Mouse (Mus musculus) gastrocnemius, adult 8-10 months (tissue): ENCODE results near the gene Ccdc88c. TPM values are rescaled to one million over a fixed set of nuclear protein-coding genes. Genes with fewer than 3 reads are reported as not detected.
A peak's percentile ranks its signal among the peaks of the same experiment; 100 is the strongest.

Experiments
- DNase-seq, 2 experiments: peaks; one replicate each; pipeline ENCODE4 v3.0.0; 2022; ENCODE audit warnings: low spot score in 2 of 2
- total RNA-seq, 4 experiments: library from RNA; stranded (reverse); gene quantifications; 2 replicates each; pipeline ENCODE4 v1.2.4; 2022

Ccdc88c gene
- total RNA-seq, 4 experiments from 2014 or later, result 32.5 to 47.7 (median 37.3) TPM

DNA sequence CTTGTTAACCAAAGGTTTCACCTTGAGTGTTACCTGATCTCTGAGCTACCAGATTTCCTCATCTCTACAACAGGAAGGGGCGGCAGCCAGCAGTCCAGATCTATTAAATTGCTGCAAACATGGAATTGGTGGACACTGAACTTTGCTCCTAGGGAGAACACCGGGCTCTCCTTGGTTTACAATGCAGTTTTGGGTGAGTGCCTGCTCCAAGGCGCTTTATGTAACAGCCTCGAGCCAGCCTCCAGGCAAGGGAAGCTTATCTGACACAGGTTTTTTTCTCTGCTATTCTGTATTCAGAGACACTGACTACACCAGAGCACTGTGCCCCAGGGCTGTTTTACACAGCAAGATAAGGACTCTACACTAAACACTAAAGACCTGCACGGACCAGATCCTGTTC is 94.1 kb downstream of the Ccdc88c start:
- DNase-seq, result no peak

- no peak for DNase-seq
Measured at GRCm38 (mm10) chr12:100931653-100932052, 97.2 kb downstream of the Ccdc88c start.

- DNase-seq, result no peak
Measured at GRCm38 (mm10) chr12:100928286-100928685, 100.6 kb downstream of the Ccdc88c start.

GRCm38 (mm10) chr12:100925644-100926619 is 102.9 kb downstream of the Ccdc88c start:
- no peak for DNase-seq

DNA sequence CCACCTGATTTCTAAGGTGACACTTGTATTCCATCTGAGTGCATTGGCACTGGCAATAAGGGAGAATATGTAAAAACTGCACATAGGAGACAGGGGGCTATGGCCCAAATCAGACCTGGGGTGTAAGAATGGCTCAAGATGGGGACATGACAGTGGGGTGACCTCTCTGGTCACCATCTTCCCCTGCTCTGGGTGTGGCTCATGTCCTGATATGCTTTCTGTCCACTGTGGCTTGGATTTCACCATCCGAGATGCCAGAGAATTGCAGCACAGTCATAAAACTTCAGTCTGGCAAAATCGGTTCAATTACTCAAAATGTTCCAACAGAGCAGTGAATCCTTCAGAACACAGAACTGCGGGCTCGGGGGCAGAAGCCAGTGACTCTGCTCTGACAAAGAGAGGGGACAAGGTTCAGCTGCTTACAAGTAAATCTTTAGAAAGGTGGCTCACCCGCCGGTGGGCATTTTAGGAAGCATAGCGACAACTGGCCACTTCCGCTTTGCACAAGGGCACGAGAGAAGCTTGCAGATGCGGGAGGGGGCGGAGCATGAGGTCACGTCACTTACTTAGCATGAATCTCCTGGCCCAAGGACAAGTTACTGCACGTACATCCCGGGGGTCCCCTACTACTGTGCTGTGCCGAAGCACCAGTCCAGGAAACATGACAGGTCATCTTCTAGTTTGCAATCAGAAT is 104.1 kb downstream of the Ccdc88c start:
- no peak for DNase-seq

GRCm38 (mm10) chr12:100910731-100911130 is 118.1 kb downstream of the Ccdc88c start:
- DNase-seq, result no peak

GRCm38 (mm10) chr12:100909765-100910164 is 119.1 kb downstream of the Ccdc88c start:
- DNase-seq, result no peak

- DNase-seq, result no peak
Measured at GRCm38 (mm10) chr12:100908298-100909034, 120.4 kb downstream of the Ccdc88c start.

DNA sequence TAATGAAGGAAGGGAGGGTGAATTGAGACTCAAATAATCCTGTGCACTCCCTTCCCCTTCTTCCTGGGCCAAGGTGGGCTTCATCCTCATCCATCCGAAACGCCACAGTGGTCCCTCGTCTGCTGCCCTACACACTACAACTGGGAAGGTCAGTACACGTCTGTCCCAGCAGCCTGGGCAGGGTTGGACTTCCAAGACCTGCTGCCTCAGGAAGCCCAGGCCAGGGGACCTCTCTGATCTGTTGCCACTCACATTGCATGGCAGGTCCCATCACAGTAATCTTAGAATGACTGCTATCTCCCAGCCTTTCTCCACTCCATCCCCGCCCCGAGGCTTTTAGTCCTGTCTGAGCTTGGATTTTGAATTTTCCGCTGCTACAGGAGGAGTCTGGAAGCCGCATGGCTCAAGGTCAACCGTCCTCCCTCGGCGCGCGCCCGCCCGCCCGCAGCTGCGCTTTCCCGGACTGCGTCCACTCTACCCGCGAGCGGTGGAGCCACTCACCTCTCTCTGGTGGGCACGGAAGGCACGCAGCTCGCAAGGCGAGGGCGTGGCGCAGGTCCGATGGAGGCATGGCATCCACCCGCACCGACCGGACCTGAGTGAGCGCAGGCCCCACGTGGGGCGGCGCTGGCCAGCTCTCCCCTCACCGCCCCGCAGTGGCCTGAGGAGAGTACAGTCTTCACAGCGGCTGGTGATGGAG is 121.1 kb downstream of the Ccdc88c start, which contains the start of gene Gpr68:
Gene Gpr68 (minus strand): TSS at position 601 of the 700 bp plus-strand sequence.
- no peak for DNase-seq

DNA sequence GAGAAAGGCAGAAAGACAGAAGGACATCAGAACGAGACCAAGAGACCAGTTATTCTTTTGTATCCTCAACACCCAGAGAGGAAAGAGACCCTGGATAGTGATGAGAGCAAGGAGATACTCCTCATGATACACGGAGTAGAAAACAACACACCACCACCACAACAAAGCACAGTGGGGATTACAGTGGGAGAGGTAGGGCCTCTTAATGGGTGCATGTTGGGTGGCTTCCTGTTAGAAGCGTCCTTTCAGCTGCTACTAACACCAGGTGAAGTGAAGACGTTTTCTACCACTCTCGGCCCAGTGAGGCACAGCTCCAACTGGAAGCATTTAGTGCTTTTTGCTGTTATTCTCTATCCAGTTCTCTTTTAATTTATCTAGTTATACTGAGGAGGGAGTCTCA is 122.0 kb downstream of the Ccdc88c start:
- no peak for DNase-seq

DNA sequence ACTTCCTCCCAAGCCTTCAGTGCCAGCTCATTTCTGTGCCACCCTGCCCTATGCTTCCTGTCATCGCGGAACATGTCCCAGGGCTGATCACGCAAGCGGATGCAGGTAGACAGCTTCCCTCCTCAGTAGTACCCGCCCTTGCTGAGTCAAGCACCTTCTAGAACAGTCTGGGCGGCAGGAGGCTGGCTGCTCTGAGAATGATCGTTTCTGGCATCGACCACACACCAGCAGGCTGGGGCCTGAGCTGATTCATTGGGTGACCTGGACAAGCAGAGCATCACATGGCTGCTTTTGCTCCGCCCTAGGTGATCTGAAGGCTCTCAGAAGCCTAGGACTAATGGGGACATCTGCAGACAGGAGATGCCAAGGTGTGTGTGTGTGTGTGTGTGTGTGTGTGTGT is 125.1 kb downstream of the Ccdc88c start:
- DNase-seq, result no peak

DNA sequence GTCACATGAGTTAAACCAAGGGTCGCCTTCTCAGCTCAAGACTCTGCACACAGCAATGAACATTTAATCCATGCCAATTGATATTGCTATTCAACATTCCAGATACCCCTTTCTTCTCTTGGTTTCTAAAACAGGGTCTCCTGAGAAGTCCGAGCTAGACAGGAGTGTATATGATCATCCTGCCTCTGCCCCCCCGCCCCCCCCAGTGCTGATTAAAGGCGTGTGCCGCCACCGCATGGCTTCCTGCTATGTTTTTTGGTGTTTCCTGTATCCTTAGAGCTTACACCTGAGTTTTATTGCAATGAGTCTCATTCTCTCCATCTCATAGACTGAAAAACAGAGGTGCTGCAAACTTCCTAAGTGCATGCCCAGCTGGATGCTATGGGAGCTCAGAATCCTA is 127.5 kb downstream of the Ccdc88c start:
- no peak for DNase-seq

DNA sequence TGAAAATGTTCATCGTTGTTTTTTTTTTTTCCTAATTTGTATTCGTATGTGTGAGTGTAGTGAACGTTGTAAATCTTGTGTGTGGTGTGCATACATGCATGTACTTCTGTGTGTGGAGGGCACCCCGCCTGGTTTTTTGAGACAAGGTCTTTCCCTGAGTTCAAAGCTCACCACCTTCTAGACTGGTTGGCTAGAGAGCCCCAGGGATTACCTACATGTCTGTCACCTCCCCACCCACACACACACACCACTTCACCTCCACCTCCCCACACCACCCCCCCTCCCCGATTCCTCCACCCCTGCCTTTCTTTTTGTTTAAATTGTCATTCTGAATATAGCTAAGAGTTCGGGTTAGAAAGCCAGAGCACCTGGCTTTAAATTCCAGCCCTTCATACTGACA is 128.0 kb downstream of the Ccdc88c start:
- DNase-seq, result no peak

- no peak for DNase-seq
Measured at GRCm38 (mm10) chr12:100899111-100899640, 129.7 kb downstream of the Ccdc88c start.

DNA sequence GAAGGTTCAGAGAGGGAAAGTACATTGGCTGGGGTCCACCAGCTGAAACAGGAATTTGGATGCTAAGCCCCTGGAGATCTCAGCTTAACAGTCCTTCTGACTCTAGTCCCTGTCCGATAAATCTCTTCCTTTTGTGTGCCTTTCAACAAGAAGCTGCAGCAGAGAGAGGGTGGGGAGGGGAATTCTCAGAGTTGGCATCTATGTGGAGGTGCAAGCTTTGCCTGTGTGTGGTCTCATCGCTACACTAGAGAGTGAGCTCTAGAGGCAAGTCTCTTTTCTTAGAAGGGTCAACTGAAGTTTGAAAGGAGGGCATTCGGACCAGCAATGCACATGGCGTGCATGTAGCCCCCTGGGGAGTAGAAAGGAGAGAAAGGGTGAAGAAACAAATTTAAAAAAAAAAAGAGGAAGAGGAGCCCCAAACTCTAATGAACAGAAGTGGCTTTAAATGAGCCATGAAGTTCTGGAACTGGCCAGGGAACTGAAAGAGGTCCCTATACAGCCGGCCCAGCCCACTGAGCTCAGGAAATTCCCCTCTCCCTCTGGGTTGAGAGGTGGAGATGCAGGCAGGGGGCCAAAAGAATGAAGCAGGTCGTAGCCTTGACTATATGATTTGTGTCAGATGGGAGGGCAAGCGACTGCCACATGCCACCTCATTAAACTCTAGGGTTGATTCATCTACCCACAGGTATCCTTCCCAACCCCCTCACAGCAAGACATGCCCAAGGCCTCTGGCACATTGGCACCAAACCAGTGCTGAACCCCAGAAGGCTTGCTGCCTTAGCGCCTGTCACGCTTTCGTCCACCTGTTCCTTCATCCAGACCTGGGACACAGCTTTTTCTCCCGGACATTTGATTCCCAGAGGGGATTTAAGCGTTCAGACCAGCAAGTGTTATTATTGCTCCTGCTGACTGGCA is 130.9 kb downstream of the Ccdc88c start:
- no peak for DNase-seq

GRCm38 (mm10) chr12:100896661-100897060 is 132.2 kb downstream of the Ccdc88c start:
- DNase-seq, result no peak

- no peak for DNase-seq
Measured at GRCm38 (mm10) chr12:100895504-100895903, 133.4 kb downstream of the Ccdc88c start.

DNA sequence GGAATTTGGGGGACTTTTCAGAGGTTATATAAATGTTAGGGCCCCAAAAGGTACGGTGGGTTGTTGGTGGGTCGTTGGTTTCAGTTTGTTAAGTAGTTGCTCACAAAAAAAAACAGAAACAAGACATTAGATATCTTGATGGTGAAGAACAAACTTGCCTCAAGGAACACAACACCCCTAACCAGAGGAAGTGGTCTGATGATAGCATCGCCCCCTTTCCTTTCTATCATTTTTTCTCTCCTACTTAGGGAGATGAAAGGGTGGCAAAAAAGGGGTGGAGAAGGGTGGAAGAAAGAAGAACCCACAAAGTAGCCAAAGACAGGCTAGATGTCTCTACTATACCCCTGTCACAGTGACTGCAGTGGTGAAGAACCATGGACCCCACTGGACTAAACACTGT is 138.3 kb downstream of the Ccdc88c start:
- no peak for DNase-seq

DNA sequence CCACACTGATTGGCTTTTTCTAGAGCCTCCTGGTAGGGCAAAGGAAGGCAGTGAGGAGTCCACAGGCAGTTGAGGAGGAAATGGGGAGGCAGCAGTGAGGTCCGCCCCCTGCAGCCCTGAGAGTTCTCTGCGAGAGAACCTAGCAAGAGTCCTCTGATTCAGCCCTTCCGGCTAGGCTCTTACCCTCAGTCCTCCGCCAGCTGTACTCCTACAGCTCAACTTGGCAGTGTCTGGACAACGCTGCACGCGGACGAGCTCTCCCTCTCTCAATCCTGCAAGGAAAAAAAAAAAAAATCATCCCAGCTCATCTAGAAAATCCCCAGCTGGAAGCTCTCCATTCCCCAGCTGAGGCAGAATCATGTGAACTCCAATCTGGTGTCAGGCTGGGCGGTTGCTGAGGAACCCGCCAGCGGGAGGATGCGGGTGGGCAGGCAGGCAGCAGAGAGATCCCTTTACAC is 141.0 kb downstream of the Ccdc88c start:
- peak in 1 of 2 experiments; percentile 16 for DNase-seq

DNA sequence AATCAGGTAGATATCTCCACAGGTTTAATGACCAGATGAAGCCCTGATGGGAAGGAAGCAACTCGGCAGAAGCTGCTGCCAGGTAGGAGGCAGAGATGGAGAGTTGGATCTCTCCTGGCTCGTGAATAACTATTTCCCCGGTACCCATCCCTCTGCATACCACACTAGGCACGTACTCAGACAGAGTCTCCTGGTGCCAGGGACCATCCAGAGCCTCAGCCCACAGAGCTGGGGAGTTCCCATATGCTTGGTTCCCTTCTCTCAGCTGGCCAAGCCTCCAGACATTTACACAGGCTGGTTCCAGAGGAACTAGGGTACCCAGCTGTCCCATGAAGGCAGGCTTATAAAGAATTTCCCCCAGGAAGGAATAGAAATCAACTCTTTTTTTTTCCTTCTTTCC is 142.0 kb downstream of the Ccdc88c start:
- no peak for DNase-seq
